Mouse (Mus musculus): ENCODE measurements around the gene Zfp148.

Zfp148 gene

DNA sequence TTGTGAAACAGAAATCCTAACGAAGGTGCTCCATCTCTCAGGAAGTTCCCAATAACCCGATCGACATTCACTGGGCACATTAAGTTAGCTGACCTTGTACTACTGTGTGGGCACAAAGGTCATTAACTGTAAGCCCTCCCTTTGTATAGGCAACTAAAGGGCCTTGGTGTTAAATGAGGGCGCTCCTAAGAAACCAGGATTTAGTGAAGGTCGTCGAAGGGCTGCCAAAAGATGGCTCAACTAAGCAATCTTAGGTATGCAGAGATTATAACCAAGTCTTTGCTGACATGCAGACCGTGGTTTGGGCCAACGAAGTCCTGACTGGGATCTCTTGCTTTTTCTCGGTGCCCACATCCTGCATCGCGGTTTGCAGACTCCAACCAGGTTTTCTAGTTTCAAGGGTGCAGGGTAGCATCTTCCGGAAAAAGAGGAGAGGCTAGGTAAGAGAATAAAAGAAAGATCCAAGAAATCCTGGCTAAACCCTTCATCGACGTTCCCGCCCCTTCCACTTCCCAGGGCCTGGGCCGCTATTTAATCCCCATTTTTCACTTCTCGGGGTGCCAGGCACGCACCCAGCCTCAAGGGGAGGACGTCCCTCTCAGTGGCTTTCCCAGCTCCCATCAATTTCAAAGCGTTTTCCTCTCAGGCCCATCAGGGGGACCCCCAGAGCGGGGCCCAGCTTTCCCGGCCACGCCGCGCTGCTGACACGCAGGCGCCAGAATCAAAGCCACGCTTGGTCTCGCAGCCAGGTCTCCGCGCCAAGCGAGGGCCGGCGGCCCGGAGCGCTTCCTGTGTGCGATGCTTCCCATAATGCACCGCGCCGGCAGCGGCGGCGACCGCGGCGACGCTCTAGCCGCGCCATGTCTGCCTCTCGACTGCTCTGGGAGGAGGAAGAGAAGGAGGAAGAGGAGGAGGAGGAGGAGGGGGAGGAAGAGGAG lies at the start of gene Zfp148:
Zfp148 (plus strand) TSS at position 893 of the 938 bp plus-strand sequence.
- DNase-seq: peak; percentile 93 to 94

DNA sequence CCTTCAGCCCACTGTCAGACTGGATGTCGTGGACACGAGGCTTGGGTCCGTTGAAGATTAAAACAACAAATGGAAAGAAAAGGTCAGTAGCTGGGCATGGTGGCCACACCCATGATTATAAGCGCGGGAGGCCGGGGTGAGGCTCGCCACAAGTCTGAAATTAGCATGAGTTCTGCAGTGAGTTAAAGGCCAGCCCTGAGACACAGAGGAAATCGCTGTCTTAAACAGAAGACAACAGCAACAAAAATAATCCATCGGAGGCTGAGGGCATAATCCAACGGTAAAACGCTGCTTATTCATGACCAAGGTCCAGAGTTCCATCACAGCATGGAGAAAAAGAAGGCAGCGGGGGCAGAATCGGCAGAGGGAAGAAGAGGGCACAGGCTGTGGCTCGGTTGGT lies 47.6 kb upstream of the Zfp148 start:
- DNase-seq: no peak

DNA sequence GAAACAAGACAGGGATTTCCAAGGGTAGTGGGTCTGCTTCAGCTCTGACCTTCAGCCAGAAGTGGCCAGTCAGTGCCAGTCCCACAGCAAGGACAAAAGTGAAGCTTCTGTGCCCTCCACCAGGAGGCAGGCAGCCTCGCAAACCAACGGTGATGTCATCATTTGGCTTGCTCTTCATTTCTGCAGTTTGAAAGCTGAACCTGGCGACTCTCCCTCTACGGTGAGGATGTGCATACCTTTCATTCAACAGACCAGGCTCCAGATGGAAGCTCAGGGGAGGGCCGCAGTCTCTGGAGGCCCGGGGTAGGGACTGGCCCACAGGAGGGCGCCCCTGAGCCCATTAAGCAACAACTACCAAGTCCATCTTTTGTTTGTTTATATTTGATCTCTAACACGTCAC lies 43.5 kb upstream of the Zfp148 start:
- peak; percentile 91 to 94 for DNase-seq

DNA sequence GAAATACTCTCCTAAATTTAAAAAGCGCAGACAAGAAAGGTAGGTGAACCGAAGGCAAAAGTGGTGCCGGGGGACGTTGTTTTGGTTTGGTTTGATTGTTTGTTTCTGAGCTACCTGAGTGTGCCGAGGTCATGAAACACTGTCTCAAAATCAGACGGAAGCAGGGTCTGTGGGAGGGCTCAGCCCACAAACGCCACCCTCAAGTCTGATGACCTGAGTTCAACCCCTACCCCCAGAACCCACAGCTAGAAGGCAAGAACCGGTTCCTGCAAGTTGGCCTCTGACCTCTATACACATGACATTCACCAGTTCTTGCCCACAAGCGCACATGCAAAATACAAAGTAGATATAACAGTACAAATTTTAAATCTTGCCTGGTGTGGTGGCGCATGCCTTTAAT lies 43.0 kb upstream of the Zfp148 start:
- DNase-seq: no peak

DNA sequence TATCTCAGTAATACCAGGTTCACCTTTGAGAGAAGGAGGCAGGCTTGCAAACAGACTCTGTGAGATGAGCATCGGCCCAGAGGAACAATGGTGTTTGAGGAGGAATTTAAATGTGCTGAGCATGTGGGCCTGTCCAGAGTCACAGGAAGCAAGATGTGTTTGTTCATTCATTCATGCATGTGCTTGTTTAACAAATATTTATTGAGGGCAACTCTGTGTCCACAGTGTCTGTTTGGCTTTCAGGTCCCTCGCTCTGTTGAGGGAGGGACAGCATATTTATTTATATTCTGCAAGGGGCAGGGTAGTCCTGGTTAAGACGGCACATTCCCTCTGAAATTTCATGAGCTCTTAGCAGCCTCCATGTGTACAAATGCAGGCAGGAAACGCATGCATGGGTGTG lies 42.1 kb upstream of the Zfp148 start:
- no peak for DNase-seq

DNA sequence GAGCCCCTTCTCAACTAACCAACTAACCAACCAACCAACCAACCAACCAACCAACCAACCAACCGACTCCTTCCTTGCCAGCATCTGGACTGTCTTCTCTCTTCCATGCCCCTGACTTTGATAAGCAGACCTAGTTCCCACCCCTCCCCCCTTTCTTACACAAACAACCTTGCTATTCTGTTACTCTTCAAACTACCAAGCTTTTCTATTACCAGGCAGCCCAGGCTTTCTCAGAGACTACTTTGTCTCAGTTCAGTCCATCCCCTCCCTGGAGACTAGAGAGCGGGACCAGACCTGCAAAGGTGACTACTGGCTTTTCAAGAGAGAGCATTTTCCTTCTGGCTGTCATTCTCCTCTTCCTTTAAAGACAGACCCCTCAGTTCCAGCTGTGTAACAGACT lies 41.2 kb upstream of the Zfp148 start:
- no peak for DNase-seq

DNA sequence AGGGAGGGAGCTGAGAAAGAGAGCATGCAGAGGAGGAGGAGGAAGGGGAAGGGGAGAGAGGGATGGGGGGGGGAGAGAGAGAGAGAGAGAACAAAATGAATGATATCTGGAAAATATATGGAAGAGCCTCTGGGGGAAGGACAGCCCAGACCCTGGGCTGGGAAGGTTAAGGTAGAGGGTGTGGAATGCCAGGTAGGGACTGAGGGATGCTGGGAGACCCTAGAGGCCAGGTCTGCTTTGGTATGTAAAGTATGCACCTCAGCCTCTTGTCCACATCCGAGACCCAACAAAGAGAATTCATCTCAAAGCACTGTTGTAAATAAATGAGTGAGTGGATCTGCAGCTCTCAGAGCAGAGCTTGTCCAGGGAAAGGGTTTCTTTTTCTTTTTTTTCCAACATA lies 38.3 kb upstream of the Zfp148 start:
- DNase-seq: no peak

DNA sequence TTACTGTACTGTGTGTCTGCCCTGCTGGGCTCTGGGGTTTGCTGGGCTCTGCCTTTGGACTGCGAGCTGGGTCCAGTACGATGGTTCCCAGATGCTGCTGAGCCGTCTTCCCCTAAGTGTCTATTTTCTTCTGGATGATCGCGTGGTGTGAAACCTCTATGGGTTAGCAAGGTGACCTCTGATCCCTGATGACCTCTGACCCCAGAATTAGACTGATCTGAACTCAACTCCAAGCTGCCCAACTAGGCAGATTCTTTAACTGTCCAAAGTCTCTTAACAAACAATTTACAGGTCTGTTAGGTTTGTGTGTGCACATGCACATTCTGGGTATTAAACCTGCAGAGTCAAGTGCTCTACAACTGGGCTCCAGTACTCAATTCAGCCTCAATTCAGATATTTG lies 37.5 kb upstream of the Zfp148 start:
- no peak for DNase-seq

DNA sequence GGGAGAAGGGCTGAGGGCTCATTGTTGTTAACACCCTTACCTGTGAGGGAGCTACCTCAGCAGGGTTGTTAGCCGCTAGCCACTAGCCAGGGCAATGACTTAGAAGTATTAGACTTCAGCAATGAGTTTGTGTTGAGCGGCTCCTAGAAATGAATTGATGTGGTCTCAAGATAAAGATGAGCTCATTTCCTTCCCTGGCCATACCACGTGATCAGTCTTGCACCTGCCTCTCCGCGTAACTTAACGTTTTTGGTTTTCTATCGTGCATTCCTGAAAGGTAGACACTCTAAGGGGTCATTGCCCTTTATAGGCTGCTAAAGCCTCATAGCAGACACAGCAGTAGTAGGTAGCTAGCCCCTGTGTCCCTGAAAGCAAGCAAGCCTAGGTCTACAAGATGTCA lies 37.0 kb upstream of the Zfp148 start:
- DNase-seq: no peak

DNA sequence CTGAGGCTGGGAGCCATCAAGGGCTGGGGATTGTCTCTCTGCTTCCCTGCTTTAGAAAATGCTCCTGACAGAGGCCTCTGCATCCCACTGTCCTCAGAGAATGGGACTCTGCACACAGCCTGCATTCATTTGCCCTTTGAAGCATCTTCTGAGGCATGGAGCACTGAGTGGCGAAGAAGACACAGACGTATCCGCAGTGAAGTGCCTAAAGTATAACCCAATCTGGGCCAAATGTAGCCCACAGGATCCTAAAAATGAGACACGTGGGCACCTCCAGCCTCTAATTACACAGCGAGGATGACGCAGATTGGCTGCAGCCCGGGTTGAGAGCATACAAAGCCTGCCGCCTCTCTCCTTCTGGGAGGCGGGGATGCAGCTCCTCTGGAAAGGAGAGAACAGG lies 36.3 kb upstream of the Zfp148 start:
- DNase-seq: no peak

DNA sequence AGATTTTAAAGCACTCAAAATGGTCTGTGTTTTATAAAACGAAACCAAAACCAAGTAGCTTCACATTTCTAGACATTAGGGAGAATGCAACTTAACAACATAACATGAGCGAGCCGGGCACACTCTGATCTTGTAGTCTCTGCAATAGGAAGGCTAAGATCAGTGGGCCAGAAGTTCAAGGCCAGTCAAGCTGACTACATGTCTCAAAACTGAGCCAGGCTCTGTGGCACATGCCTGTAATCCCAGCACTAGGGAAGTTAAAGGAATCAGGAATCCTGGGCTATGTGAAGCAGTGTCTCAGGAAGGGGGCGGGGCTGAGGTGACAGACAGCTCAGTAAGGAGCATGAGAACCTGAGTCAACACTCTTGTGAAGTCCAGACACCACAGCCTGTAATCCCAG lies 35.8 kb upstream of the Zfp148 start:
- no peak for DNase-seq

DNA sequence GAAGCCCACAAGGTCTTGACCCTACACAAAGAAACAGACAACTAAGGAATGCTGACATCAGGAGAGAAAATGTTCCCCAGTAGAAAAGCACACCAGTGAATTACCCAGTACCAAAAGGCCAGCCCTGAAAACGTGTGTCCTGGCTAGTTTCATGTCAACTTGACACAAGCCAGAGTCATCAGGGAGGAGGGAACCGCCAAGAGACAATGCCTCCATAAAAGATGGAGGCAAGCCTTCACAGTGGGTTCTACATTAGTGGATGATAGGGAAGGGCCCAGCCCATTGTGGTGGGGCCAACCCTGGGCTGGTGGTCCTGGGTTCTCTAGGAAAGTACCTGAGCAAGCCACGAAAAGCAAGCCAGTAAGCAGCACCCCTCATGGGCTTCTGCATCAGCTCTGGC lies 34.3 kb upstream of the Zfp148 start:
- DNase-seq: no peak

DNA sequence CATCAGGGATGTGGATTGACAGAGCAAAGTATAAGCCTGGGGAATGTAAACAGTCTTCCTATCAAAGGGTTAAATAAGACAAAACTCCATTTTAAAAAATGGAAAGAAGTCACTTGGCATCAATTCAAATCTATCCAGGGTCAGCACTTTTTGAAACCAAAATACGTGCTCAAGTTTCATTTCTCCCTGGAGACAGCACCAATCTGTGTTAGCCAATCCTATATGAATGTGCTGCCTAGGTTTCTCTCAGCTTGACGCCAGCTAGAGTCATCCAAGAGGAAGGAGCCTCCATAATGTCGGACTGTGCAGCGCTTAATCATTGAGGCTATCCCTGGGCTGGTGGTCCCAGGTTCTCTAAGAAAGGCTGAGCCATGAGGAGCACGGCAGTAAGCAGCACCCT lies 33.5 kb upstream of the Zfp148 start:
- no peak for DNase-seq

DNA sequence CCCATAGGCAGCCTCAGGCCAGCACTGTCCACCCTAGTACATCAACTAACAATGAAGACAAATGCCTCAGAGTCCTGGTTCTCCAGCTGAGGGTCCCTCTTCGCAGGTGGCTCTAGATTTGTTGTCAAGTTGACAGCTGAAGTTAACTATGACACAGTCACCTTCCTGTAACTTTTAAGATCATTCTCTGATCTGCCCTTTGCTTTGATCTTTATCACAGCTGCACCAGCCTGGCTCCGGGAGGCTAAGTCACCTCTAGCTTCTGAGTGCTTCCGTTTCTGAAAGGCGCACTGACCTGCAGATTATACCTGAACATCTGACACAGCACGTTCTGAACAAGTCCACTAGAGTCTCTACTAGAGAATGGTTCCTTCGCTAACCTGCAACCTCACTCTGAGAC lies 22.8 kb upstream of the Zfp148 start:
- no peak for DNase-seq

DNA sequence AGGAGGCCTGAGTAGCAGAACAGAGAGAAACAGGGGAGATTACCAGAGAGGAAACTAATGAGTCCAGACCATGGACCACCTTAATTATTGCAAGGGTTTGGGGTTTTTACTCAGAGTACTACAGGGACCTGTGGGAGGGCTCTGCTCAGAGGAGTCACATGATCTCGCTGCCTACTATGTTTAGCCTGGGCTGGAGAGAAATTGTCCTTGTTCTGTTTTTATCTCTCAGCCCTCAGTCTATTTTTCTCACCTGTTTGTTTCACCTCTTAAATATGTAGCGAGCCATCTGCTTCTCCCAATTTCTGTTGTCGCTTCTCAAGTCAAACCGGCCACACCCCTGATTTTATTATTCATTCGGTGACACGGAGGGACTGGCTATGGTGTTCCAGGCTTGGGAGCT lies 14.9 kb upstream of the Zfp148 start:
- no peak for DNase-seq

DNA sequence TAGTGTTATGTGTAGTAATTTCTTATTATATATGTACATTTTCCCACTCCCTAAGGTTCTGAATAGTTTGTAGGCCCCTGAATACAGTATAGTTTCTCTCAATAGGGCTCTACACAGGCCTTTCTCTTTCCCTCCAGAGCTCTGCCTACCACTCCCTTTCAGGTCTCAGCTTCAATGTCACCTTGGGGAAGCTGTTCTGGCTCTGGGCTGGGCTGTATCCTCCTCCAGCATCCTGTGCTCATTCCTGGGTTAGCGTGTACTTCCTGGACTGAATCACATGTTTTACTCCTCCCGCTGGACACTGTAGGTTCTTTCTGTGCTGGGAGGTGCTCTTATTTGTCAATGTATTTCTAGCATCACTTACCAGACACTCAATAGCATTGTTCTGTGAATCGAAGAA lies 12.0 kb upstream of the Zfp148 start:
- DNase-seq: no peak

DNA sequence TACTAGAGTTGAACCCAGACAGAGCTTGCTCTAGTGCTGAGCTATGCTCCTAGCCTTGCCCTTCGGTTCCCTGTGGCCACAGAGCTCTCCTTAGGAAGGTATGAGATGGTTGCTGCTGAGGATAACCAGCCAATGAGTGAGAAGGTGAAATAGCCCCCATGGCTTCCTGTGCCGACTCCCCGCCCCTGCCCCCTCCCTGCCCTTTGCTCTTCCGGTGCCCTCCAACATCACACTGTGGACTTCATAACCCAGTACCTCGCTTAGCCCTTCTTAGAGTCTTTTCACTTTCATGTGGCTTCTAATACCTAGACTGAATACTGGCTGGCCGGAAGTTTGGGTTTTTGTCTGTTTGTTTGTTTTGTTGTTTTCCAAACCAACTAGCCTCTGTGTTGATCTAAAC lies 9.8 kb upstream of the Zfp148 start:
- no peak for DNase-seq

DNA sequence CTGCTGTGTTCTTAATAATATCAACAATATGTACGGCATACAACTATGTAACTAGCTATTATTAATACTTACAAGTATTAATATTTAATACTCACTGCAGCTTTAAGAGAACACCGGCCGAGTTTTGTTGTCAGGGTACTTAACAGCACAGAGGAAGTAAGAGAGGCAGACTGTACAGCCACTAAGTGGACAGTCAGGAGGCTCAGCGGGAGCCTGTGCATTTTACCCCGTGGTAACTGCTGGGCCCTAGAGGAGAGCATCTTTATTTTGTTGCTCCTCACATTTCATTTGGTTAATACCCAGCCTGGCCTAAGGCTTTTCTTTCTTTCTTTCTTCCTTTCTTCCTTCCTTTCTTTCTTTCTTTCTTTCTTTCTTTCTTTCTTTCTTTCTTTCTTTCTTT lies 8.0 kb upstream of the Zfp148 start:
- no peak for DNase-seq

DNA sequence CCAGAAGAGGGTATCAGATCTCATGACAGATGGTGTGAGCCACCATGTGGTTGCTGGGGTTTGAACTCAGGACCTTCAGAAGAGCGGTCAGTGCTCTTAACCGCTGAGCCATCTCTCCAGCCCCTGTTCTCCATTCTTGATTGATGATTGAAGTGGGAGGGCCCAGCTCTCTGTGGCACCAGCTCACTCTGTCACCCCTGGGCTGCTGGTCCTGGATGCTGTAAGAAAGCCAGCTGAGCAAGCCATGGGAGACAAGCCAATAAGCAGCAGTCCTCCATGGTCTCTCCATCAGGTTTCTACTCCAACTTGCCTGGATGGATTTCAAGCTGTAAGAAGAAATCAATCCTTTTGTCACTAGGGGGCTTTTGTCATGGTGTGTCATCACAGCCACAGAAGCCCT lies 7.3 kb upstream of the Zfp148 start:
- no peak for DNase-seq

DNA sequence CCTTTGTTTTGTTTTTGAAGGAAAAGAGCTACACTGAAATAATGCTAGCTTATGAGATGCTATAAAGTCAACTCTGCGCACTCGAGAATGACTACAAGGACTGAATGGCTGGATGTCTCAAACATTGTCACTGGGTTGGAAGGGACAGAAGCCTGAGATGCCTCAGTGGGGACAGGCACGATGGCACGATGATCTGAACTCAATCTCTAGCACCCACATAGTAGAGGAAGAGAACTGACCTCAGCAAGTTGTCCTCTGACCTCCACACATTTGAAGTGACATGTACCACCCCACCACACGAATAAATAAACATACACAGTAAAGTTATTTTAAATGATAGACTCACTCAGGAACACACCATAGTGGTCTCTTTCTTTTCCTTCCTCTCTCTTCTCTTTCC lies 4.4 kb upstream of the Zfp148 start:
- no peak for DNase-seq

DNA sequence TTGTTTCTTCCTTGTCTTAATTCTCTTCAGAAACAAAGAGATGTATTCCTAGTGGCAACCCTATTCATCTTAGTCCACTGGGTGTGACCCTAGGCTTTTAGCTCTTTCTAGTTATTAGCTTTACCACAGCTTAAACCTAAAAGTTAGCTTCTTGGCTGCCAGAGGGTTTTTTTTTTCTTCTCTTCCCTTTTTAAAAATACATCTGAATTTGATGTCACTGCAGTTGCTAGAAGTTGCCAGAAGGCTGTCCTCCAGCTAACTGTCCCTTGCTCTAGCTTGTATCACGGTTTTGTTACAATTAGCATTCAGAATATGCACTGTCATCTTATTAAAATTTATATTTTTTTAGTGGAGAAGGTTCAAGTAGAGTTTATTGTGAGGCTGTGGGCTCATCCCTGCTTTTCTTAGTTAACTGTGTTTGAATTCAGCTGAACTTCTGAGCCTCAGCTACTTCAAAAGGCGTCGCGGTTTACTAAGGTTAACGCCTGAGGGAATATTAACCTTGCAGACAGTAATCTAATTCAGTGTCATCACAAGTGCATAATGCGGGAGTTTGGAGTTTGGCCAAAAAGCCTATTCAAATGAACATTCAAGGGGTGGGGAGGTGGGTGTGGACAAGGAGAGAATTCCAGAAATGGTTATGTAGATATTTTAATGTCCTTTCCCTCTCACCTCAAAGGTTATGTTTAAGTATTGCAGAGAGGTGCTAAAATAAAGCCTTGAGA lies 1.3 kb upstream of the Zfp148 start:
- no peak for DNase-seq

DNA sequence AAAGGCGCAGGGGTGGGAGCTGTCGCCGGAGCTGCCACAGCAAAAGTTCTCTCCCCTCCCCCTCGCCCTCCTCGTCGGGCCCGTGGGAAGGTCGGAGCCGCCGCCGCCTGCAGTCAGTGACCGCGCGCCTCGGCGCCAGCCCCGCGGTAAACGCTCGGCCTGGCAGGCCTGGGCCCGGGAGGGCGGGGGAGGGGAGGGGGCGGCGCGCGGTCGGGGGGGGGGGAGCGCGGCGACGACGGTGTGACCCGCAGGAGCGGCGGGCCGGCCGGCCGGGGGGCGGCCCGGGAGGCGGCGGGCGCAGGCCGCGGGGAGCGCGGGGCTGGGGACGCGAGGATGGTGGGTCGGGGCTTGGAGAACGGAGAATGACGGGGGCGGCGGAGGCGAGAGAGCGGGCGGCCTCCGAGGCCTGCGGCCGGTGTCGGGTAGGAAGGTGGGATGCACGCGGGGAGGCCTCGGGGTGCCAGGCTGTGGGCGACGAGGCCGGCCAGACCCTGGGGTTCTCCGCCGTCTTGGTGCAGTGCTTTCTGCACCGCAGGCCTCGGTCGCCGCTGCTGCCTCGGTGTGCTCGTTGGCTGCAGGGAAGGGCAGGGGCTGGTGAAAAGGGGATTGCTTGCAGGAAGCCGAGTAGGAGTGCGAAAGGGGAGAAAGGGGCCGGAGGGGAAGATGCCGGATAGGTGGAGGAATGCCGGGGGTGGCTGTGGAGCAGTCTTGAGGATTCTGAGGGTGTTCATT lies 412 bp downstream of the Zfp148 start:
- DNase-seq: peak; percentile 46 to 51

DNA sequence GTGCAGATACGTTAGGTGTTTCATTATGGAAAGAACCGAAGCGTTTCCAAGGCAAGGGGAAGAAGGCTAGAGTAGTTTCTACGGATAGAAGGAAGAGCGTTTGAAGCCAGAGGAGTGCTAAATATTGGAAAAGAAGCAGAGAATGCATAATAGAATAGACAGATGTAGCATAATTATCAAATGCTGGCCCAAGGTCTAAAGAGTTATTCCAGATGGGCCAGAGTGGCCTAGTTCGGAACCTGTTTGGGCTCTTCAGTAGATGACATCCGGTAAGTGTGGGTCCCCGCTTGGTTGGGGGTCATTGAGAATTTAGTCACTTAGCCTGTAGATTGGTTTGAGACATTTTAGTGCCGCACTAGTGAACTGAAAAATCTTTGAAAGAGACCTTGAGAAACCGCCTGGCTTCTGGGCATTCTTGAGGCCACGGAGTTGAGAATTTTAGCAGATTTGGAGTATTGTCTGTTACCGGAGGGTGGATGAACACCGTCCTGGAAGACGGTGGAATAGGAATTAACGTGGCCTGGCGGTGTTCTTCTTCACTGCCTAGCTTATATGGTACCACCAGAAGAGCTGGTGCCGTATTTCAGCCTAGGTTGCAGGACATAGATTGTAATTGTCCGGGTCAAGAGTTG lies 1.1 kb downstream of the Zfp148 start:
- DNase-seq: peak; percentile 13 to 18

All from cerebellum, postnatal 36 days (tissue).